Mouse (Mus musculus): ENCODE results near the gene Gm20909. TPM values are rescaled to one million over a fixed set of nuclear protein-coding genes. Genes with fewer than 3 reads are reported as not detected.
"Not testable (repeated sequence)": the region's sequence is repeated elsewhere in the genome, so short reads cannot be mapped to it uniquely, and the experiment has no call there.

Gm20909 gene
- not detected in 2 replicates for polyA plus RNA-seq (2016; fragmentation: Nextera tagmentation; extraction: Ambion mirVana)

- H3K4me3 ChIP-seq; H3K36me3 ChIP-seq; H3K4me1 ChIP-seq; DNase-seq (ENCODE audit: low spot score); H3K27ac ChIP-seq; H3K9me3 ChIP-seq (replicated peaks); H3K27me3 ChIP-seq (ENCODE audit: low read depth, poor library complexity, severe bottlenecking): not testable (repeated sequence)
- no CpG with 5 or more reads among the region's 4 CpGs for WGBS
These were observed at the start of gene Gm20909 for GRCm38 (mm10) chrY:21164270-21164669. TSS of gene Gm20909 (plus strand) at chrY:21164570.

Other genes starting within 250 kb of the Gm20909 start
- not detected in 2 replicates for gene Gm29866, start 170.9 kb upstream of the Gm20909 start, polyA plus RNA-seq (2016; fragmentation: Nextera tagmentation; extraction: Ambion mirVana)
- gene Gm20865, start 77.0 kb downstream of the Gm20909 start, polyA plus RNA-seq (2016; fragmentation: Nextera tagmentation; extraction: Ambion mirVana): not detected in 2 replicates